Mouse (Mus musculus): ENCODE measurements around the gene Rpl6.

DNA sequence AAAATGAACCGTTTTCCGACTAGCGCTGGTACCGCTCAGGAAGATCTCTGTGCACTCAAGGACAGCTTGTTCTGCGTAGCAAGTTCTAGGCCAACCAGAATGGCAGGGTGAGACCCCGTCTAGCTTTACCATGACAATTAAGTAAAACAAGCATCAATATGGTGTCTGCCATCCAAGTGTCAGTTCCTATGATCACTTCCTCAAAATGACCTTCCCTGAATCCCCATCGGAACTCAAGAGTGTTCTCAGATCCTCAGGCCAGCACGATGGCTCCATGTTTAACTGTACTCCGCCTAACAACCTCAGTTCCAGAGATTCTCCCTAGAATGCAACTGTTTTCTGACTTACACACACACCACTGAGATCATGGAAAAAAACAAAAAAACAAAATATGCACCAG is 16.0 kb upstream of the Rpl6 start:
- TF ChIP-seq POLR2A (IDR thresholded peaks at IDR 0.05; ENCODE audit: insufficient read depth, low read length) (no peak), CTCF (IDR thresholded peaks at IDR 0.05; ENCODE audit: low read depth, low read length) (no peak)
